Mouse (Mus musculus) small intestine, adult 2 months (tissue): ENCODE results near the gene Otp.

Experiments
- CTCF ChIP-seq: fragments of 200-500 bp; IDR thresholded peaks from 2 replicates; pipeline ENCODE4 v1.5.1; 2012; ENCODE audit warnings: low read depth, mild to moderate bottlenecking, control low read depth, inconsistent platforms, low read length, moderate library complexity, mixed read lengths; ENCODE audit not compliant: insufficient replicate concordance, insufficient read length; ENCODE audit errors: extremely low read depth
- POLR2A ChIP-seq: fragments of 200-500 bp; IDR thresholded peaks from 2 replicates; pipeline ENCODE4 v1.6.1; 2012; ENCODE audit warnings: low read depth, mild to moderate bottlenecking, control low read depth, inconsistent platforms, low read length, moderate library complexity

DNA sequence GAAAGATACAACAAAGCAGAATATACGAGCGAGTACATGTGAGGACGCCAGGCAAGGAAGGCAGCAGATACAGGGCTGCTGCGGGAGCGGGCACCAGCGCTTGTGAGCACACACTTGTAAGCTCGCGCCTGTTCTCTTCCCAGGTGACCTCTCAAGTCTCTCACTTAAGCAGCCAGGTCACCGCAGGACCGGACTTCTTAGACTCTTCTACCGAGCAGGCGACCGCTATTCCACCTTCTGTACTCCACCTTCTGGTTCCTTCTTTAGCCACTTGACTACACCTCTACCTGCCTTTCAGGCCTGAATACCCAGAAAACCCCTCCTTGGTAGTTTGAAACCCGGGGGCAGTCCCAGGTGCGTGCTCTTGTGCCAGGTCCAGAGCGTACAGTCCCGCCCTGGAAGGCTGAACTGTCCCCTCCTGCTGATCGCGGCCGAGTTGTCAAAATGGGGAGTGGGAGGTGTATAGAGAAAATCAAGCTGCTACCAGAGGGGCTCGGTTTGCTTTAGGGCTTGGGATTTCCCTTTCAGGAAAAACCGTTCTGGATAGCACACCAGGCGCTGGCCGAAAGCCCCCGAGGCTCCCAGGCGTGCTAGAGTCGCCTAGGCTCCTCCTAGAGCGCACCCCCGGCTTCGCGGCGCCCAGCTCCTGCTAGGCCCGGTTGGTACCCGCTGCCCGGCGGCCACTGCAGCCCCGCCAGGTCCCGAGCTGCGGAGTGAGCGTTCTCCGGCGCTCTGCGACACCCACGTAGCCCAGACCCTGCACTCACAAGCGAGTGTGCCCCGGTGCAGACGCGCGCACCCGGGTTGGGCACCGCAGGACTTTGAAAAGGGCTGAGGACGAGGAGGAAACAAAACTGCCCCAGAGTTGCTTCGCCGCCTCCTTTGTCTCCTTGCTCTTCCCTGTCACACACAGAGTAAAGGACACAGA is 2.0 kb upstream of the Otp start:
- TF ChIP-seq CTCF (no peak), POLR2A (no peak)
